Mouse (Mus musculus) hematopoietic multipotent progenitor cell, adult 10-12 weeks (in vitro differentiated cells): ENCODE data around the gene Hoxb1. TPM values are rescaled to one million over a fixed set of nuclear protein-coding genes. Genes with fewer than 3 reads are reported as not detected.

Experiments
- polyA plus RNA-seq: library from polyadenylated mRNA; stranded (reverse); fragments of >175 nt; gene quantifications from 2 replicates; pipeline ENCODE4 v1.2.3, GENCODE M21; 2012; ENCODE audit warnings: low replicate concordance

Gene Hoxb1
- polyA plus RNA-seq, result not detected in 2 replicates

GRCm38 (mm10) chr11:96365441-96366091 lies at the start of gene Hoxb1:
Gene Hoxb1 (plus strand): TSS chr11:96365752.

DNA sequence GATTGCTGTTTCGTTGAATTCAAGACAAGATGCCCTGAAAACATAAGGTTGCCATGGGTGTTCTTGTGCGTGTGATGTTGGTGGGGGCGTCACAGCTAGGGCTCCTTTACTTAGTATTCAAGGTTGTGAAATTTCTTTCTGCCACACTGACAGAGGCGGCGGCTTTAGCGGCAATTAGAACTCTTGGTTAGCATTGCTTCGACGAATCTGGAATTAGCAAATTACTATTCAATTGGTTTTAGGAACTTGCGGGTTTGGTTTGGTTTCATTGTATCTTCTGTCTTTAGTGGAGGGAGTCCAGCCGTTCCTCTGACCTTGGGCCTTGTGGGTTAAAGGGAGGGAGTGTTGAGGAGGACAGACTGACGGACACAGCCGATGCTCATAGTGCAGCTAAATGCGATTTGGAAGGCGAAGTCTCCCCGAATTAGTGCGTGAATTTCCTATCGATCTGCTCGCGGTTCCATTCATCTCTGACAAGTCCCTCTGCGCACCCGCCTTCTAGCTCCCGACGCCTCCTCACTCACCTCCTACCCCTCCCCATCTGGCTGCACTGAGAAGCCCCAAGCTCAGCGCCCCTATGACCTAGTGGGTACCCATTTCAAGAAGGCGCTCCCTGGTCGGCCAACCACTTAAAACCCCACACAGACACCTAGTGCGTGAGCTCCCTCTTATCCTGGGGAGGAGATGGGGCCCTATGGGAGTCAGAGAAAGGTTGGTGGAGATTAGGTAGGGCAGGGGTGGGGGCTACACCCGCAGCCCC lies 47.8 kb upstream of the Hoxb1 start, which contains the start of gene Hoxb4:
Hoxb4 (plus strand) TSS at position 660 of the 760 bp plus-strand sequence.

GRCm38 (mm10) chr11:96323154-96323553 lies 42.4 kb upstream of the Hoxb1 start, which contains the start of gene Hoxb3:
Gene Hoxb3 (plus strand): TSS chr11:96323326.

GRCm38 (mm10) chr11:96350341-96350624 lies 15.3 kb upstream of the Hoxb1 start, which contains the start of gene Hoxb2:
Gene Hoxb2 (plus strand): TSS chr11:96350525.

Other genes with a start within 250 kb of the Hoxb1 start
- not detected in 2 replicates for gene Ttll6, start 232.0 kb upstream of the Hoxb1 start, polyA plus RNA-seq
- not detected in 2 replicates for gene Hoxb13, start 171.4 kb upstream of the Hoxb1 start, polyA plus RNA-seq
- gene Hoxb9, start 94.3 kb upstream of the Hoxb1 start, polyA plus RNA-seq, result not detected in 2 replicates
- 0.19 TPM in 1 of 2 replicates, not detected in the other for gene Hoxb8, start 83.8 kb upstream of the Hoxb1 start, polyA plus RNA-seq
- gene Hoxb7, start 79.1 kb upstream of the Hoxb1 start, polyA plus RNA-seq, result 0.24 TPM in 1 of 2 replicates, not detected in the other
- 0.17 and 0.78 TPM in 2 replicates for gene Hoxb6, start 73.3 kb upstream of the Hoxb1 start, polyA plus RNA-seq
- gene Hoxb5, start 62.4 kb upstream of the Hoxb1 start, polyA plus RNA-seq, result 0.08 and 0.52 TPM in 2 replicates
- gene Hoxb4, start 47.5 kb upstream of the Hoxb1 start, polyA plus RNA-seq, result 4.6 and 20.1 TPM in 2 replicates
- gene Hoxb3, start 42.4 kb upstream of the Hoxb1 start, polyA plus RNA-seq, result 2.5 and 11.9 TPM in 2 replicates
- 0.09 TPM in 1 of 2 replicates, not detected in the other for gene Hoxb2, start 15.2 kb upstream of the Hoxb1 start, polyA plus RNA-seq
- gene Skap1, start 98.8 kb downstream of the Hoxb1 start, polyA plus RNA-seq, result 9.5 and 10.6 TPM in 2 replicates